Mouse (Mus musculus) kidney, postnatal 25 days (tissue): ENCODE data around the gene Mas1.
A peak's percentile ranks its signal among the peaks of the same experiment; 100 is the strongest.

Experiments
- DNase-seq, 2 experiments: peaks; one replicate each; pipeline ENCODE4 v3.0.0; 2021; ENCODE audit warnings: mixed read lengths in 2 of 2

Mas1 gene

DNA sequence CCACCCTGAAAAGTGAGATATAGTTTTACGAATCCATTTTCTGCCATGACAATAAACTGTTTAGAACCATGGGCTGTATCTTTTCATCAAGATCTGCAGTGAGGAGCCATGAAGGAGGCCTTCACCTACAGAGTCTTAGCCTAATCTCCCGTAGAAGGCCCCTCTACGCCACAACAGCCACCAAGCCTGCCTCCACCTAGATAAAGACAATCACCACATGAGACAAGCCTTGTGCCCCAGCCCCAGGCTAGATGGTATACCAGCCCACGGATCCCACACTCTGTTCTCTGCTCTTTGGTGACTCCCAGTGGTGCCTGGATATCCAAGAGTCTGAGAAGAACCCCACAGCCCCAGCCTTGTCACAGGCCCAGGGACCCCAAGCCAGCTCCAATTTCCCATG is 52.1 kb downstream of the Mas1 start:
- peak in 1 of 2 experiments; percentile 14 for DNase-seq

DNA sequence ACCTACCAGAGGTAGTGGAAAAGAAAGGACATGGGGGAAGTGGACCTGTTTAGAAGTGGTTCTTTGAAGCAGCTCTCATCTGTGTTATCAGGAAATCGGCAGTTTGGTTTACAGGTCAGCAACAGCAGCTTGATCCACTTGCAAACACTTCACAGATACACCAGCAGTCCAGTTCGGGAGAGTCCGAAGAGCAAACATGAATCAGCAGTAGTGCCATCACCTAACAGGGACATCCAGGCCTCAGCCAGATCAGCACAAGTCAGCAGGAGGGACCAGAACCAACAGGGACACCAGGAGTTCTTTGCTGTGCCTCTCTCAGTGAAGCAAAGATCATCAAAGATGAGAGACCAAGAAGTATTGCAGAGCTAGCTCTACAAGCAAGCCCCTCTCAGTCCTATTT is 53.4 kb downstream of the Mas1 start:
- DNase-seq = peak in 1 of 2 experiments; percentile 33

DNA sequence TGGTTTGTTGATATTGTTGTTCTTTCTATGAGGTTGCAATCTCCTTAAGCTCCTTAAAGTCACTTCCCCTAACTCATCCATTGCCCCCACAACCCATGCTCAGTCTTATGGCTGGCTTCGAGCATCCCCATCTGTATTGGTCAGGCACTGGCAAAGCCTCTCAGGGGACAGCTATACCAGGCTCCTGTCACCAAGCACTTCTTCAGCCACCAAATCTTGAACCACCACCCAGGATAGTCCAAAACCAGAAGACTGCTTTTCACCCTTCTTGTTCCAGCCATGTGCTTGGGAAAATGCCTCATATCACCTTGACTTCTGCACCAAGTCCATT is 57.0 kb downstream of the Mas1 start:
- DNase-seq = no peak

DNA sequence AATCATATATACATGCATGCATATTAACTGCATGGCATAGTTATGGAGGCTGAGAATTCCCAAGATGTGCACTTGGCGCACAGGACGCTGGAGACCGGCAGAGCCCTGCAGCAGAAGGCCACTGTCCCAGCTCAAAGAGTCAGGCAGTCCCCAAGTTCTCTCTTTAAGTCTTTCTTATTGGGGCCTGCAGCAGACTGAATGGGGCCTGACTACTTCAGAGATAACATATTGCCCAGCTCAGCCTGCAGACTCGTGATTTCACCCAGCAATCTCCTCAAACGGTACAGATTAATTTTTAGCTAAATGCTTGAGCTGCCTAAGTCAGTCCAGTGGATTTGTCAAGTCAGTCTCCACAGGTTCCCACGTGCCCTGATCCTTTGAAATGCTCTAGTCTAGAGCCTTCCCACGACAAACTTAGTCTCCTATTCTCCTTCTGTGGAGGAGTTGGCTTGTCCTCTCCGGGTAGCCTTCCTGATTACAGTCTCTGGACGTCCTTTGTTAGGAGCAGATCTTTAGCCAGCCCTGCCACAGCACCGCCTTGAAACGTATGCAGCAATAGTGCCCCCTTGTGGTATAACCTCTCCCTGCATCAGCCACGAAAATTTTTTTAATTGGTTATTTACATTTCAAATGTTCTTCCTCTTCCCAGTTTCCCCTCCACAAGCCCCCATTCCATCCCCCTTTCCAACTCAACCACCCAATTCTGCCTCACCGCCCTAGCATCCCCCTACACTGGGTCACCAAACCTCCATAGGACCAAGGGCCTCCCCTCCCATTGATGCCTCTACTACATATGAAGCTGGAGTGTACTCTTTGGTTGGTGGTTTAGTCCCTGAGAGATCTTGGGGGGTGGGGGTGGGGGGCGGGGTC is 57.6 kb downstream of the Mas1 start:
- DNase-seq = peak; percentile 75 to 79

DNA sequence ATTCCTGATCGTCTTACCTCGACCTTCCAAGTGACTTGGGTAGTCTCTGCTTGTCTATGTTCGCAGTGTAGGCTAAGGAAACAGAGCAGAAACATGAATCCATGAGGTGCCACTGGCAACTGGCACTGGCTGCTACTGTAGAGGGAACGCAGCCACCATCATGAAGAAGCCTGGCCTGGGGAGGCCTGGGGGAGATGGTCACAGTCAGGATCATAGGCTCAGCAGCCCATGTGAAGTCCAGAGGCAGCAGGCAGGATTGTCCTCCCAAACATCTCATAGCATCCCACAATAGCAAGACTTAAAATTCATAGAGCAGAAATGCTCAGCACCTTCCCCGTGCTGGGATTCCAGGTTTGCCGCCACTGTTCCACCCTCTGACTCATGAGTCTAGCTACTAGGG is 59.1 kb downstream of the Mas1 start:
- DNase-seq = no peak

DNA sequence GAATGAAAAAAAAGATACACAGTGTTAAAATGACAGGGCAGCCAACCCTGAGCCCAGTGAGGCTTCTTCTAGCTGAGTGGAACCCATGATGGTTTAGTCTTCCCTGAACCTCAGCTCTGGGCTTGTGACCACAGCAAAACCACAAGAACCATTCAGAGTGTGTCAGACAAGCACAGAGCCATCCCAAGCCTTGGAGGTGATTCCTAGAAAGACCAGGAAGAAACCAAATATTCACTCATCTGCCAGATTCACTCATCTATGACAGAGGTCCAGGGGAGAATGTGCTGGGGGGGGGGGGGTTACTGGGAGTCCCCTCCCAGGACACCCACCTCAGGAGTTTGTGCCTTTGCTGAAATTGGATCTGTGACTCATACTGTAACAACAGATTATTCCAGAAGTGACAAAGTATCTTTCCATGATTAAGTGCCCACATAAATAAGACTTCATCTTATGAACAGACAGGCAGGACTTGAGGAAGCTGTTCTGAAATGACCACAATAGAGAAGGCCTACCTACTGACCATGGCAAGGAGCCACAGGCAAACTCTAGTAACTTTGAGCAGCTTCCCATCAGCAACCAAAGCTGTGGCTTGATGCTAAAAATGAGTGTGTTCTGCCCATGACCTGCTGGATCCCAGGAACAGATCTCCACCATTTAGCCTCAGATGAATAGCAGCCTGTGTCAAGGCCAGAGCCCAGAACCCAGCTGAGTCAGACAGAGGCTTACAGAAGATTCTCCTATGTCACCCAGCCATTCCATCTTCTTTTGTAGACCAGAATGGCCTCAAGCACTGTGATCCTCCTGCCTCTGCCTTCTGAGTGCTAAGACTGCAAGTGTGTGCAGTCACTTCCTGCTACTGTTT is 63.1 kb downstream of the Mas1 start:
- peak in 1 of 2 experiments; percentile 9 for DNase-seq

DNA sequence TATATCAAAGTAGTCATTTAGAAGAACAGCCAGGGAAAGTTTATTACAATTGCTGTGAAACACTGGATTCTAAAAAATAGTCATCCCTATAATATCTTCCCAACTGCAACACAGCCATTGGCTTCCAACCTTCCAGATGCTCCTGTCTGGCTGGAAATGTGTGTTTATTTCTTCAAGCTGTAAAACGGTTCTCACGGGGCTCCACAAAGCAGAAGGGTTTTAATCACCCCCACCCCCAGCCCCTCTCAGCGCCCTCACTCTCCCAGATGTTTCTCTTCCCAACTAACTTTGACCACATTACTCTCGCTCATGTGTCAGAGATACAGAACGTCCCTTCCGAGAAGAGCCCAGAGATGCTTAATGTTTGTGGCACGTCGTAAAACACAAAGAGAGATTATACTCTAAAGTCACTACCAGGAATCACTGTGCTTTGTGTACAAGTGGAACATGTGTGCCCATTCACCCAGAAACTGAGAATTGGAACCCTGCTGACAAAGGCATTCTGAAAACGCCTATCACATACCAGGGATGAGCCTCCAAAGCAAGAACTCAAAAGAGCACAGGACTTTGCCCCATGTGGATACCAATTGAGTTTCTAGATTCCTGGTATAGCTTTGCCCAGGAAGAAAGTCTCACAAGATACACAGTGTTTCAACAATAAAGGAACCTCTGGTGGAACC is 65.9 kb downstream of the Mas1 start:
- peak; percentile 30 to 56 for DNase-seq

DNA sequence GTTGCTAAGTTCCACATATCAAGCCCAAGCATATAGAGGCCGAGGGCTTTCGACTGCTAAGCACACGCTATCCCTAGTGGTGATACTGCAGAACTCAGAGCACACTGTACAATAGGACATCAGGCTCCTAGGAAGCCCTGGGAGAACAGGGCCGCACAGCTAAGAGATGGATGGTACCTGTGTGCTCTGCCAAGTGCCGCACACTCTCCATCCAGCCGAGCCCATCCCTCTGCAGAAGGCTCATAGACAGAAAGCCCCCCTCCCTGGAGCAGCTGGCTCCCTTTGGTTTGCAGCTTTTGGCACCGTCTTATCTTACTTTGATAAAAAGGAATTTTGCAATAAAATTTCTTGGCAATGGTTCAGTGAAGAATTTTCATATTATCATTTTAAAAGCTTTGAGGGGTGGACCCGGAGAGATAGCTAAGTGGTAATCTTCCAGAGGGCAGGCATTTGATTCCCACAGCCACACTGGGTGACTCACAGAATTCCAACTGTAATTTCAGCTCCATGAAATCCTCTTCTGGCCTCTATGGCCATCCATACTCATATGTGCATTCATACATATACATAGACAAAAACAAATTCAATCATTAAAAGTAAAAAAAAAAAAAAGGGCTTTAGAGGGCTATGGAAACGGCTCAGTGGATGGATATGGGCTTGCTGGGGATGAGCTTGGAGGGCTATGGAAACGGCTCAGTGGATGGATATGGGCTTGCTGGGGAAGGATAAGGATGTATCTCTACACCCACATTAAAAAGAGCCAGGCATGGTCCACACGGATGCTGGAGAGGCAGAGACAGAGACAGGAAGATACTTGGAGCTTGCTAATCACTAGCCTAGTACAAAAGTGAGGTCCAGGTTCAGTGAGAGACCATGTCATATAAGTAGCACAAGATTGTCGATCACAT is 68.3 kb downstream of the Mas1 start:
- DNase-seq = no peak

DNA sequence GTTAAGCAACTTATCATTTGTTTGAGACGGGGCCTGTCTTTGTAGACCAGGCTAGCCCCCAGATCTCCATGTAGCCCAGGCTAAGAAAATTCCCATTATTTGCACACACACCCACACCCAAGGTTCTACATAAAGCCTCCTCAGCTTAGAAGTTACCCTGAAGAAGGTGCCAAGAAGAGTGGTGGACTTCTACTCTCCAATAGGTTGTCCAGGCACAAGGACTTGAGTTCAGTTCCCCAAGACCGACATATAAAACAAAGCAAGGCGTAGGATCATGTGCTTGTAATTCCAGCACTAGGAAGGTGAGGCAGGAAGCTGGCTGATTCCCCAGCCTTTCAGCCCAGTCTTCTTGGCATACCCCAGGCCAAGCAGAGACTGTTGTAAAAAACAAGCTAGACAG is 69.4 kb downstream of the Mas1 start:
- DNase-seq = no peak

DNA sequence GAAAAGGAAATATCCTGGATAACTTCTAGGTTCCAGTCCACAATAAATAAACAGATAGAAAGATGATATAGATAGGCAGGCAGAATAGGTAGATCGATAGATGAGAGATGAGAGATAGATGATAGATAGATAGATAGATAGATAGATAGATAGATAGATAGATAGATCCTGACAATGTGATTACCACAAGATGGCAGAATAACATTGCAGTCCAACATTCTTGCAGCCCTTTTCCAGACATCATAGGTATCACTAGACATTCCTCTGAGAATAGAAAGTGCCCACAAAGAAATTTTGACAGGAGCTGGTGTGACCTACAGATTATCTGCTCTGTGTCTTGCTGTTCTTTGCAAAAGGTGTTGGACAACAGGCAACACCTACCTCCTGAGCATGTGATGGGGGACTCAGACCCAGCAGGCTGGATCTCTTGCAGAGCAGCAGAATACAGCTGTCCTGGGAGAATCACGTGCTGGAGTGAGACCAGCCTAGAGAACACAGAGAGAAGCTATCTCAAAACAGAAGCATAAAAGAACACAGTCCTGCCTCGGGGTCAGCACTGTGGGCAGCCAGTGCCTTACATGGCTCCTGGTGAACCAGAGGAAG is 70.4 kb downstream of the Mas1 start:
- peak in 1 of 2 experiments; percentile 36 for DNase-seq

DNA sequence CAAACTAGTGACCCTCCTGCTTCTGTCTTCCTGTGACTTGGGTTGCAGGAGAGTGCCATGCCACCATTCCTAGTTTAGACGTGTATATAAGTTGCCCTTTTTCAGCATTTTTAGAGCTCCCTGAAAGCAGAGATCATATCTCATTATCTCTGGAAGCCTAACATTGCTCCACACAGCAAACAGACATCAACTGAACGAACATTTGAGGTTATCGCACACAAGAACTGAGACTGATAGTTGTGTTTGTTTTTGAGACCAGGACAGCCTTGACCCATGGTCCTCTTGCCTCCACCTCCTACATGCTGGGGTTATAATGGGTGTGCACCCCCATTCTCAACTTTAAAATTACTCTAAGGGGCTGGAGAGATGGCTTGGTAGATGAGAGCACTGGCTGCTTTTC is 71.3 kb downstream of the Mas1 start:
- DNase-seq = no peak

DNA sequence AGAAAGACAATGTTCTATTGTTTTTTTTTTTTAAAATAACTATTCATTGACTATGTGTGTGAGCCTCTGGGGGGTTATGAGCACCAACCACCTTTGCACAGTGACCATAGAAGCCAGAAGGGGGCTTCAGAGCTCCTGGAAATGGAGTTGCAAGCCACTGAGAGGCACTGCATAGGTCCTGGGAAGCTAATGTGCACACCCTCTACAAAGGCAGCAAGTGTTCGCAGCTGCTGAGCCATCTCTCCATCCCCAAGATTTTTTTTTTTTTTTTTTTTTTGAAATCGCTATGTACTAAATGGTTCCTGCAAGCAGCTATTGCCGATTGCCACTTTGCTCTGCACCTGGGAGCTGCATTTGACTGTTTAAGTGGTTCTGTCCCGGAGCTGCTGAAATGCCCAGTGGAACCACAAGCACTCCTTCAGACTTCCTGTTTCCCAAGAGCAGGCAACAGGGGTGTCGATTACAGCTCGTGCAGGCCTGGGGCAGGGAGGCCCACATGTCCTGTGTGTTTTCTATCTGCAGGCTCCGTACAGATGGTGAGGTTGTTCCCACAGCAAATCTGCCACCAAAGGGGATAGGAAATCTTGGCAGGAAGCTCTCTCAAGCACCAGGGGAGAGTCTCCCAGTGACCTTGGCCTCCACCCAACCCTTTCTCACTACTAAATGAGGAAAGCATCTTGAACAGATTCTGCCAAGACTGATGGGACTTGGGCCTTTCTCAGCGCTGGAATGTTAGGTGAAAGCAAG is 74.1 kb downstream of the Mas1 start:
- peak; percentile 83 to 90 for DNase-seq

DNA sequence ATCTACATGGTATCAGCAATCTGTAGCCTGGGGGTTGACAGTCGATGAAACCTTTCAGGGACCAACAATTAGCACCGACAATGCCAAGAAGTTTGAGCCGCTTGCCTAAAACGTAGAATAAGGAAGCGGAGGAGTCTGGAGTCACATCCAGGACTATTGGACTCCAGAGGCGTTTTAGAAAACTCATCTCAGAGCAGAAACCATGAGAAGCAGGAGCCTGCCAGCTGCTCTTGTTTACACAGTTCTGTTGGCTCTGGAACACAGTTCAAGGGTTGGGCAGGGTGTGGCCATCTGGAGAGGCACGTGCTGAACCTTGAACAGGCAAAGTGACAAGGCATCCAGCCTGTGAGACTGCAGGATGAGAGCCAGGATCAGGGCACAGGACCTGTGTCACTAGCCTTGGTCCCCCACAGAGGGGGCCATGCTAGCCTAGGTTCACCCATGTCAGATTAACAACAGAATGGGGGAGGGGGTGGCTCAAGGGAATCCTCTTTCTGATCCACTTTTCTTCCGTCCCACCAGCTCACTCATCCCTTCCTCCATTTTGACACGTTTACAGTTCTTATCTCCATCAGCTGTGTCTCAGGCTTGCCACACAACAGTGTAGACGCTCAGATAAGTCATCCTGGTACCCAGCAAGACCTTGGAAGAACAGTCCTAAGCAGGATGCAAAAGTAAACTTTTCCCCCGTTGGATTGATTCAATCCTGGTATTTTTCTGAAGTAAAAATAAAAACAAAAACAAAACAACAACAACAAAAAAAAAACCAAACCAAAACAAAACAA is 75.3 kb downstream of the Mas1 start:
- DNase-seq = peak; percentile 85 to 92

DNA sequence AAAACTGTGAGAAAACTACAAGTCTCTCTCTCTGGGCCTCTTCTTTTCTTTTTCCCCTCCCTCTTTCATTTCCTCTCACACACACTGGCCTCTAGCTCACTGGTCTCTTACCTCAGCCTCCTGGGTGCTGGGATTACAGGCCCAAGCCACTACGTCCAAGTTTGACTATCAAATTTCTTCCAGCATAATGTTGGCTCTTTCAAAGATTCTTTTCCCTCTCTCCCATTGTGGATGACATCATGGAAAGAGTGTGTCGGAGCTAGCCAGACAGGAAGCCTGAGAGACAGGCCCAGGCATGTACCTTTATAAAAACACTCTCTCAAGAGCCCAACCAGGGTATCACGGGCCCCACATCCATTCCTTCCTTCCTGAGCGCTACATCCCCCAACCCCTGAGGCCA is 76.5 kb downstream of the Mas1 start:
- peak; percentile 23 to 48 for DNase-seq

DNA sequence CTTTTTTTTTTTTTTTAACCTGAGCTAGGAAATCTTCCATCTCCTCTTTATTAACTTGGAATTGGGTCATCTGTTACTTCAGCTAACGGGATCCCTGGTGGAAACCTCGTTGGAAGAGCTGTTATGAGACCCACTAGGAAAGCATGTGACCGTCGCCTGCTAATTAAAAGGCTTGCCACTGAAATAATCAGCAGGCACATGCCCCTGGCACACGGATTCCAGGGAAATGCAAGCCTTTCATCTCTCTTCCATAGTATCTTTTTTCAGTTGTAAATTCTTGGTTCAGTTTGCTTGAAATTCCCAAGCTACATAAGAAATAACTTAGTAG is 76.9 kb downstream of the Mas1 start:
- no peak for DNase-seq
